Mouse (Mus musculus): ENCODE results near the gene Gpc6. TPM values are rescaled to one million over a fixed set of nuclear protein-coding genes. Genes with fewer than 3 reads are reported as not detected.

Gene Gpc6
- total RNA-seq, 4 experiments from 2014 or later = 12.5 to 15.9 (median 15.6) TPM

- no peak for DNase-seq (ENCODE audit: low spot score in 2 of 2)
These were observed 436.2 kb downstream of the Gpc6 start for GRCm38 (mm10) chr14:117361155-117361964.

DNA sequence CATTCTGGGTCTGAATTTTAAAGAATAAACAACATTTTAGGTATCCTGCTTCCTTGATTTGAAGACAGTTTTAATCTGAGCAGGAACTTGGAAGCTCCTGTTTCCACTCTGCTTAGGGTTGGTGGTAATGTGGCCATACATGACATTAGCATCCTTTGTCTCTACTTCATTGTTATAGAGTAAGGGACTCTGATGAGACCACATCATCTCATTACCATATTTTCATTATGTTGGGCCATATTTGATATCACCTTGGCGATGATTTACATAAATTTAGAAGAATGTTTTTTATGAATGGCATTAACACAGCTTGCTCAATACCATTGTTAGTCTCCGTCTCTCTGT, 436.8 kb downstream of the Gpc6 start:
- no peak for DNase-seq (ENCODE audit: low spot score in 2 of 2)

DNA sequence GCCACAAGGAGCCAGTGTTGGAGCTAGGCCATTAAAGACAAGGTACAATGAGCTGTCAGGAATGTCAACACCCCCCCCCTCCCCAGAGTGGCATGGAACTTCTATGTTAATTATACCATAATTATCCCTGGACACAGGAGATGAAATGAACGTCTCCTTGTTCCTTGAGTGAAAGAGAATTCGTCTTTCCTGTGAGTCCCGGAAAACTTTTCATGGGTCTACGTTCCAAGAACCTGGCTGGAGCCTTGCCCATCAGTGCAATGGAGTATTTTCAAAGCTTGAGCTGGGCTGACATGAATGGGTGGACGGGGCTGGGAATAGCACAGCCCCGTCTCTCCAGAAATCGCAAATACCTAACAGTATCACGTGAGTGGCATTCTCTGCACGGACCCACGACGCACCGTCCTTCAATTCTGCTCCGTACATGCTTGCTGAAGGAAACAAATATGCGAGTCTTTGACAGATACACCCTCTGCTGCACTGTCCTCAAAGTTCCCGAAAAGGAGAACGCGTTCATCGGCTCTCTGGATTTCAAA, 444.3 kb downstream of the Gpc6 start:
- DNase-seq (ENCODE audit: low spot score in 2 of 2) = no peak

- DNase-seq (ENCODE audit: low spot score in 2 of 2) = no peak
These were observed 451.8 kb downstream of the Gpc6 start for GRCm38 (mm10) chr14:117376822-117377376.

- DNase-seq (ENCODE audit: low spot score in 2 of 2) = no peak
These were observed 454.9 kb downstream of the Gpc6 start for GRCm38 (mm10) chr14:117379979-117380378.

GRCm38 (mm10) chr14:117383188-117383587, 458.1 kb downstream of the Gpc6 start:
- no peak for DNase-seq (ENCODE audit: low spot score in 2 of 2)

GRCm38 (mm10) chr14:117384096-117384770, 459.1 kb downstream of the Gpc6 start:
- no peak for DNase-seq (ENCODE audit: low spot score in 2 of 2)

DNA sequence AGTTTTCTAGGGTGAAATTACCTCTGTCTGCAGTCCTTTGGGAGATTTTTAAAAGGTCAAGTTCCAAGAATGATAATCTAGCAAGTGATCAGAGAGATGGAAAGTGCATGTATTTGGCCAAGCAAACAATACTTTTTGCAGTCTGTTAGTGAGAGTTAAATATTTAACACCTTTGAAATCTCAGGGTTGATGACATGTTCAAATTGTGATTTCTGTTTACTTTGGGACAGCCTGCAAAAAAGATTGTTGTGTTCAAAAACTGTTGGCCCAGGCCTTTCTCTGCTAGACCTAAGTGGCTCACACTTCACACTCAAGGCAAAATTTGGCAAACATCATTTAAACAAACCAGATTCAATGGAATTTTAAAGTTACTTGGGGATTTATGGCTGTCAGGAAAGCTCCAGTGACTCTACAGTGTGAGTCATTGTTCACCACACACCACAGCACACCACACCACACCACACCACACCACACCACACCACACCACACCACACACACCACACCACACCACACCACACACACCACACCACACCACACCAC, 460.7 kb downstream of the Gpc6 start:
- no peak for DNase-seq (ENCODE audit: low spot score in 2 of 2)

- DNase-seq (ENCODE audit: low spot score in 2 of 2) = no peak
These were observed 465.7 kb downstream of the Gpc6 start for GRCm38 (mm10) chr14:117390794-117391320.

GRCm38 (mm10) chr14:117391412-117391811, 466.3 kb downstream of the Gpc6 start:
- DNase-seq (ENCODE audit: low spot score in 2 of 2) = no peak

GRCm38 (mm10) chr14:117397165-117397564, 472.1 kb downstream of the Gpc6 start:
- no peak for DNase-seq (ENCODE audit: low spot score in 2 of 2)

DNA sequence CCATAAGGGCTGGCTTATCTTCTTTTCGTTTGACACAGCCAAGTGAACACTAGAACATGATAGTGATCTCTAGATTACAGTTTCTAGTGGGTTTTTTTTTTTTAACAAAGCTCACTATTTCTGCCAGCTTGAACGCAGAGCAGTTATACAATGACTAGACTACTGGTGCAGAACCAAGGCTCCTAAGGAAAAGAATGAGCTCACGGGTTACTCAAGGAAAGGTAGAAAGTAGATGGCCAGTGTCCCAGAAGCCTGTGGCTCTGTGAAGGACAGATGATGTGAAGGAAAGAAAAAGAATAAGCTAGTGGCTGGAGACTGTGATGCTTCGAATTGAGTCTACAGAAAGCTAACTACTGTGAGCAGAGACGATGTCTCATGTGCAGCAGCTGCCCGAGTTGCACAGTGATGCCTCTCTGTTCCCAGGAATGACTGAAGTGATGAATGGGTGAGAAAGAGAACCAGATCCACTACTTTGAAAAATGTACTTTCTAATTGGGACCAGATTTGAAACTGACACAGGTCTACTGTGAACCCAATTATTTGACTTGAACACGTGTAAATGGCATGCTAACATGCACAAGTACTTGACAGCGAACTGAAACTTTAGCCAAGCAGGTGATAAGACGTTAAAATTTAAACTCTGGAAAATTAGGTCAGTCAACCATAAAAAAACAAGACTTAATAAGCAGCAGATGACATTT, 482.9 kb downstream of the Gpc6 start:
- no peak for DNase-seq (ENCODE audit: low spot score in 2 of 2)

- DNase-seq (ENCODE audit: low spot score in 2 of 2) = no peak
These were observed 483.4 kb downstream of the Gpc6 start for GRCm38 (mm10) chr14:117408525-117408835.

GRCm38 (mm10) chr14:117409778-117410177, 484.7 kb downstream of the Gpc6 start:
- peak in 1 of 2 experiments; percentile 8 for DNase-seq (ENCODE audit: low spot score in 2 of 2)

DNA sequence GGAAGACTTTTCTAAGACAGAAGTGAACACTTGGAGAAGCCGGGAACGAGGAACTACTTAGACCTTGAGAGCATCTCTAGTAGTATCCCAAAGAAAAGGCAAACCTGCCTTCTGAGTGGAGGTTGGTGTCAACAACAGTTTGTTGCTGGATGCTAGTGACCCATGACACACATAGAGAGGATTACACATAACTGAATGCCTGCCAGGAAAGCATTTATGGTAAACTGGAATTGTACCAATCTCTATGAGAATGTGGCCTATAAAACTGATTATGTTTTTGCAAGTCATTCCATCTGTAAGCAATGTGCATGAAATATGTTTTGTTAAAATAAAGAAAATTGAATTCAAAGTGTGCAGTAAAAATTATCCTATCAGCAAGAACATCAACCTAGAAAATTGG, 485.4 kb downstream of the Gpc6 start:
- DNase-seq (ENCODE audit: low spot score in 2 of 2) = no peak

GRCm38 (mm10) chr14:117415045-117415444, 489.9 kb downstream of the Gpc6 start:
- DNase-seq (ENCODE audit: low spot score in 2 of 2) = no peak

GRCm38 (mm10) chr14:117419561-117420218, 494.6 kb downstream of the Gpc6 start:
- DNase-seq (ENCODE audit: low spot score in 2 of 2) = no peak

- DNase-seq (ENCODE audit: low spot score in 2 of 2) = no peak
These were observed 496.1 kb downstream of the Gpc6 start for GRCm38 (mm10) chr14:117421170-117421569.

GRCm38 (mm10) chr14:117426116-117426515, 501.0 kb downstream of the Gpc6 start:
- no peak for DNase-seq (ENCODE audit: low spot score in 2 of 2)

DNA sequence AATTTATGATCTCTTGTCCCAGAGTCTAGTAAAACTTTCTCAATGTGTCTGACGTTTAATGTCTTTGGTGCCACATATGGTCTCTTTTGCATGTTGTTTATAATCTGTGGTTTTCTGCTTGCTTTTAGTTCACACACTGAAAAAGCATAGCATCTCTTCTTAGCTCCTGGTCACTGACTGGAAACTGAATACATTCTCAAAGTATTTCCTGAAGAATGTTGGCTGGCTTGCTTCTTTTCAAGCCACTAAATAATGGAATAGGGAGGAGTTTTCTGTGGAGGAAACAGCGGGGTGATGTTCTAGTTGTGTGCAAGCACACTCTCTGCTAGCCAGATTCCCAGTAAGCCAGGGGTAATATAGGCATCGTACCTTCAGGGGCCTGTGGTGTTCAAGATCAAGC, 502.7 kb downstream of the Gpc6 start:
- DNase-seq (ENCODE audit: low spot score in 2 of 2) = no peak

DNA sequence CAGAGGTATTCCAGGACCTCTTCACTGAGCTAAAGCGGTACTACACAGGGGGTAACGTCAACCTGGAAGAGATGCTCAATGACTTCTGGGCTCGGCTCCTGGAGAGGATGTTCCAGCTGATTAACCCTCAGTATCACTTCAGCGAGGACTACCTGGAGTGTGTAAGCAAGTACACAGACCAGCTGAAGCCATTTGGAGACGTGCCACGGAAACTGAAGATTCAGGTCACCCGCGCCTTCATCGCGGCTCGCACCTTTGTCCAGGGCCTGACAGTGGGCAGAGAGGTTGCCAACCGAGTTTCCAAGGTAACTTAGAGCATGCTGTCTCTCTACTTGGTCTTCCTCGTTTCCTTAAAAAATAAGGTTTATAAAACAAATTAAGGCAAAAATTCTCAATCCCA, 510.6 kb downstream of the Gpc6 start:
- no peak for DNase-seq (ENCODE audit: low spot score in 2 of 2)
